Mouse (Mus musculus) brain, embryonic 18.5 days (tissue): ENCODE measurements around the gene Scn10a.

Source experiments
- DNase-seq: peaks from one replicate; pipeline ENCODE4 v3.0.0-alpha.2; 2012; ENCODE audit warnings: low read depth, low spot score

The Scn10a gene

DNA sequence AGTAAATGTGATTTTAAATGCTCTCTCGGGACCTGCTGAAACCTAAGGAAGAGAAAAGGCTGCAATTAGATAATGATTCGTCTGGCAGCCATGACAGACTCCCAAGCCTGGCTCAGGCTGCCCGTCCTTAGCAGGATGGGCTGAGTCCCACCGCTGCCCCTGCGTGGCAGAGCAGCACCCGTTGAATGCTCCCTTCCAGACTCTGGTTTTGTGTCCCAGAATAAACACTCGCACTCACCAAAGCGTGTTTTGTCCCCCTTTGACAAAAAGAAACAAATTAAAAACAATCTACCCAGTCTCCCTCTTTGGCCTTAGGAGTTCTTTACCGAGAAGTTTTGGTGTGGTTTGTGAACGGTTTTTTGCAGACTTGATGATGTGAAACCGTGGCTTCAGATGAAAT lies at the start of gene Scn10a:
Scn10a (minus strand) TSS at position 101 of the 400 bp plus-strand sequence.
- no peak for DNase-seq

DNA sequence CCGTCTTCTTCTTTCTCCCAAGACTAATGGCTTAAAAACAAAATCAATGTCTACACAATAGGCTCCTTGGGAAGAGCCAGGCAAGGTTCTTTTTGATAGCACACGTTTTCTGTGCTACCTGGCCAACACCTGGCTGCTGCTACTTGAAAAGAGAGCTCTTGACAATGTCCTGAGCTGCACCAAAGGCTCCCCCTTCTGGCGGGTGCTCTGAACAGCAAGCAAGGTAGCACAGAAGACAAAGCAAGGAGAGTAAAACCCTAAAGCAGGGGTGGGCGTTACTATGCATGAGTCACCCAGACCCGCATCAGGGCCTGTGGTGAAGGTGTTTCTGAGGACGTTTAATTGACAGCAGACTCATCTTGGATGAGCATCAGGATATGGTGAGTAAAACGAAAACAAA lies 49.5 kb upstream of the Scn10a start:
- no peak for DNase-seq

DNA sequence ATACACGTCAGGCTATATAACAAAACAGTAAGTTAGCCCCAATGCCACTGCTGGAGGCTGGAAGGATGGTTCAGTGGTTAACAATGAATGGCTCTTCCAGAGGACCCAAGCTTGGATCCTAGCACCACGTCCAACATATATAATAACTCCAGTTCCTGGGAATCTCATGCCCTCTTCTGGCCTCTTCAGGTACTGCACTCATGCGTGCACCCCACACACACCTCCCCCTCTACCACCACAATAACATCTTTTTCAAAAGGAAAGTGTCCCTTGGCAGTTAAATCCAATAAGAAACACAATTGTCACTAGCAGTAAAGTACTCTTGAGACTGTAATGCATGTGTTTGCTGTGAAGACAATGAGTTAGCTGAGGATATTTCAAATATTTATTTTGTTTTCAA lies 41.1 kb upstream of the Scn10a start:
- DNase-seq = no peak

DNA sequence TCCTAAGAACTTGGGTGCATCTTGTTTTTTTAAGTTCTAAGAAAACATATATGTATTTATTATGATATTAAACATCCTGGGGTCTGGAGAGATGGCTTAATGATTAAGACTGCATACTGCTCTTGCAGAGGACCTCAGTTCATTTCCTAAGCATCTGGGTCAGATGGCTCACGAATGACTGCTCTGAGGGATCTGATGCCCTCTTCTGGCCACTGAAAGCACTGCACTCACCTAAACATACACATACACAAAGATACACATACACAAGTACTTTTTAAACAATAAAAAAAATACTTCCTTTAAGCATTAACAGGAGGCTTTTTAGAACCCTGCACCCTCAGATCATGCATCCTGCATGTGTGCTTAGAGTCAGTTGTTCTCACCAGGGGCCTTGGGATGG lies 40.3 kb upstream of the Scn10a start:
- DNase-seq = no peak

DNA sequence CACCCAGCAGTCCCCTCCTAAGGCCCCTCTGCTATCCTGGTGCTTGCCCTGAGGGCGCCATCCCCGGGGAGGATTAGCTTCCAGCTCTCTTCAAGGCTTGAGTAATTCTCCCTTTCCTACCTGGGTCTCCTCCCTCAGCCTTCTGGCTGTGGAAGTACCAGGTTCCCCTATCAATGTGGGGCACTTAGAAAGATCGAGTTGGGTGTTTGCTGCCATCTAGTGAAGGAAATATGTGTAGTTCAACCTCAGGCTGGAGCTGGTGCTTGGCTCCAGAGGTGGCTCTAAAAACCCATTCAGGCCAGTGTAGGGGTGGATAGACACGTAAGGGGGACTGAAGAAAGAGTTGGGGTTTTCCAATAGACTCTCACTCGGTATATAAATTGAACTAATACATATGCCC lies 32.4 kb upstream of the Scn10a start:
- peak; percentile 40 for DNase-seq

DNA sequence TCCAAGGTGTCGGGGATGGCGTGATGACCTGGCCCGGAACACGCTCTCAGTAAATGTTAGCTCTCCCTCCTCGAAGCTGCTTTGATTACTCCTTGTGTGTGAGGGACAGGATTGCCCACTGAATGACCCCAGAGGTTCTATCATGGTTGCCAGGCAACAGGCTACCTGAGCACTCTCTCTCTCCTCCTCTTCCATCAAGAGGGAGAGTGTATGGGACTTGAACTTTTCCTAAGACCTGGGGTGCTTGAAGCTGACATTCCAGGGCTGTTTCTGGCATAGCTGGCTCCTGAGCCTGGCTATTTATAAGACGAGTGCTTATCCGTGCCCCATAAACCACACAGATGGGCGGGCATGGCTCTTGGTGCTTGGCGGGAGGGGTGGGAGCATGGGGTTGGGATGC lies 30.0 kb upstream of the Scn10a start:
- no peak for DNase-seq

DNA sequence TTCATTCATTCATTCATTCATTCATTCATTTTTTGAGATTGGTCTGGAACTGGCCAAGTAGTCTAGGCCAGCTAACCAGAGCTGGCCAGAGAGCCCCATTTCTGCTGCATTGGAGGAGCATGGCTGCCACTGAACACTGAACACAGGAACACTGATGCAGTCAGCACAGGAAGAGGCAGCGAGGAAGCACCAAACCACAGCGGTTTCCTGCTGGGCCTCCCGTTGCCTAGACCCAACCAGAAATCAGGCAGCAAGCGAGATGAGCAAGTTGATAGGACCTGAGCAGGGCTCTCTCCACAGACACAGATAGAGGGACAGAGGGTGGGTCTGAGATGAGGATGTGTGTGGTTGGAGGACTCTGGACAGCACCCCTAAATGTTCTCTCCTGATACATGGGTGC lies 24.8 kb upstream of the Scn10a start:
- DNase-seq = no peak

DNA sequence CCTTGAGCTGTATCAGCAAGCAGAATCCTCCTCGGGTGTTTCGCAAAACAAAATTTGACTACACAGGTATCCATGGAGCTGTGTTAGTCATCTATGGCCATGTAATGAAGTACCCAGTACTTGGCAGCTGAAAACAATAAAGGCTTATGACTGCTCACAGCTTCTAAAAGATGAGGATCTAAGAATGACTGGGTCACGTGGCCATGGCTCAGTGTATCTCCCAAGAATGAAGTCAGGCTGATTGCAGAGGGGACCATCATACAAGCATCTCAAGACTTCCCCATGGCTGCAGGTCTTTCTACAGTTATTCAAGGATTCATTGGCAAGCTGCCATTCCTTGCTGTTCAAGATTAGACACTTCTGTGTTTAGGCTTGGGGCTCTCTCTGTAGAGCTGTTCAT lies 24.2 kb upstream of the Scn10a start:
- no peak for DNase-seq

DNA sequence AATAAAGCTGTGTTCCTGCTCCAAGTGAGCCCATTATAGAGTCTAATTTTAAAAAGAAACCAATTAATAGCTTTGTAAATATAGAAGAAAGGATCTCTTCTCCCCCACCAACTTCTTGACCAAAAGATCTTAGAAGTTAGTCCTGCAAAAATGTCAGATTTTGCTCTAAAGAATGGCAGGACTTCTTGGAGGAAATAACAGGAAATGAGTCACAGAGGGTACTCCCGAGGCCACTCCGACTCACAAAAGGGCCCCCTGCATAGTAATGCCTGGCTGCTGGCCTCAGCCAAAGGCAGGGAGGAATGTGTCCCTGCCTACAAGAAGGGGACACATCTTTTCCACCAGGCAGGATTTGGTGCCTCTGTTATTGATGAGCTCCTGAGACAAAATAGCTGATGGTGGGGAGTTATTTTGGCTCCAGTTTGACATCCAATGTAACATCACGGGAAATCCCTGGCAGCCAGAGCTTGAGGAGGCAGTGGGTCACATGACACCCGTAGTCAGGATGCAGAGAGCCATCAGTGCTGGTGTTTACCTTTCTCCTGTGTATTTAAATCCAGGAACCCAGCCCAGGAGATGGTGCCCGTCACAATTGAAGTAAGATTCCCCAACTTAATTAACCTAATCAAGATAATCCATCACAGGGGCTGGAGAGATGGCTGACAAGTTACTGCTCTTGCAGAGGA lies 22.1 kb upstream of the Scn10a start:
- DNase-seq = no peak

DNA sequence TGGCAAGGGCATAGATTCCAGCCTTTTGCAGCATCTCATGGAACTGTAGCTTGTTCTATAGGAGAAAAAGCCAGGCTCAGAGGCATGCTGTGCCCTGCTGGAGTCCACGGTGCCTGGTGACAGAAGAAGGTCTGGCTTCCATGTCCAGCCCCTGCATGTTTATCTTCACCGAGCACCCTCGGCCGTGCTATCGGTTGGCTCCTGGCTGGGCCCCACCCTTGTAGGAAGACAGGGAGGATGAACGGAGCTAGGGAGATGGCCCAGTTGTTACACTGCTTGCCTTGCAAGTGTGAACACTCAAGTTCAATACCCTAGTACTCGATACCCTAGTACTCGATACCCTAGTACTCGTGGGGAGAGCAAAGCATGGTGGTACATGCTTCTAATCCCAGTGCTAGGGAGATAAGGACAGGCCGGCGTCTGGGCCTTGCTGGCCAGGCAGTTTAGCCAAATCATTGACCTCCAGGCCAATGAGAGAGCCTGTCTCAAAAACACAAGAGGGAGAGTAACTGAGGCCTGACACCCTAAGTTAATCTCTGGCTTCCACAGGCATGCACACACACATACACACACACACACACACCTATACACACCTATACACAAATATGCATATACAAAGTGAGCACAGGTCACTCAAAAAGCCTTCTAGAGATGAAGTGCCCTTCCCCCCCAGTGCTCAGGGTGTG lies 9.4 kb upstream of the Scn10a start:
- DNase-seq = no peak

DNA sequence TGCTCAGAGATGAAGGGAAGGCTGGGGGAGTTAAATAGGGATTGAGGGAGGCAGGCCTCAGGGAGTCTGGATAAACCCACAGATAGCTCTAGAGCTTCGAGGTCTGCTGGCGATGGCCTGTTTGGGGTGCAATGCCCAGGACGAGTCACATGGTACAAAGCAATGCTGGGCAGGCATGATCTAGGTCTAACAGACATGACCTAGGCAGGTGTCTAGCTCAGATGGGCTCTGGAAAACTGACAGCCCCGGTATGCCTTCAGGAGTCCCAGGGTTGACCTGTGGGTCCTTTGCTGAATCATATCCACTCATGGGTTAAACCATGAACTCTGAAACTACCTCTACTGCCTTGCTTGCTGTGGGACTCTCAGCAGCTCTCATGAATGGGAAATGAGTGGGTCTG lies 7.9 kb upstream of the Scn10a start:
- DNase-seq = no peak

DNA sequence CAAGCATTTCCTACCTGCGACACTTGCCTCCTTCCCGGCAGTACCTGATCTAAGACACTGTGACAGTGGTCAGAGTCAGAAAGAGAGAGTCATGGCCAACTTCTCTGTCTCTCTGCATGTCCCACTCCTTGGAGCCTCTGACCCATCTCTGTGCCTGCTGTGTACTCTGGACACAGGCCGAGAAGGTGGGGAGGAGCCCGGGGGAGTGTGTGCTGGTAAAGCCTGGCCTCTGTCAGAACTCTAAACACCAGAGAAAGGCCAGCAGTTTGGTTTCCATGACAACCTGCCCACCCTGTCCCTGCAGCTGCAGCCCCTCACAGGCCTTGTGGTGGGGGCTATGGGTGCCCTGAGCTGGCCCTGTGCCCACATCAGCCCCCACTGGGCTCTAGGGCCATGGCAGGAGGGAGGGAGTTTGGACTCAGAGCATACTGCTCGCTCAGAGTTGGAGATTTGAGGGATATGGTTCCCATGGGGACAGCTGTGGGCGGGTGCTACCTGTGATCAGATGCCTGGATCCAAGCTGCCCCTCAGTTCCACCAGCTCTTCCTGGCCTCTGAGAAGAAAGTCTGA lies 6.3 kb upstream of the Scn10a start:
- DNase-seq = no peak

DNA sequence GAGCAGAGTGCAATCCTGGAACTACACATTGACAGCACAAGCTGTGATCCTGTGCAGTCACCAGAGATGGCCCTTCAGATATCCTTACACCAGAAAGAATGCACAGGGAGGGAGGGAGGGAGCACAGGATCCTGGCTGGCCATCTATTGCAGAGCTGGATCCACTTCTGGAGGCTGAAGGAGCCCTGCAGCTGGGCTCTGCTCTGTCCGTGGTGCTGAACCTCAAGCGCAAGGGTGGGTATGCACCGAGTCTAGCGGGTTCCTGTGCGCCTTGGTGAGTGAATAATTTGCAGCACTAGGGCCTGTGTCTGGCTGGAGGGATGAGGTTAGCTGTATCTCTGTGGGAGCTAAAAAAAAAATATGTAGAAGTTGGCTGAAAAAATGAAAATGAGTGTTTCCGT lies 12.4 kb downstream of the Scn10a start:
- no peak for DNase-seq

DNA sequence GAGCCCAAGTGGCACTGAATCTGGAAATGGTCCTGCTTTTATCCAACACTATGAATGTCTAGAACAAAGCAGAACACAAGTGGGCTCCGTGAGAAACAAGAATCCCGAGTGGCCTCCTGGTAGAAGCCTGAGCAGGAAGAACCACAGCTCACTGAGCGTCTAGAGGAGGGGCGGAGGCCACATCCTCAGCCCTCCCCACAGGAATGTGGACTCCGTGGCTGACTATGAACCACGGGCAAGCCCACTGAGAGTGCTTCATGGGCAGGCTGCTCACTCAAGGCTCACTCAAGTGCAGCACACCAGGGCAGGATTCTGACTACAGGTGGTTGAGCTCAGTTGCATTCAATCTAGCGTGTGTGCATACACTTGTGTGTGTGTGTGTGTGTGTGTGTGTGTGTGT lies 27.6 kb downstream of the Scn10a start:
- DNase-seq = no peak

DNA sequence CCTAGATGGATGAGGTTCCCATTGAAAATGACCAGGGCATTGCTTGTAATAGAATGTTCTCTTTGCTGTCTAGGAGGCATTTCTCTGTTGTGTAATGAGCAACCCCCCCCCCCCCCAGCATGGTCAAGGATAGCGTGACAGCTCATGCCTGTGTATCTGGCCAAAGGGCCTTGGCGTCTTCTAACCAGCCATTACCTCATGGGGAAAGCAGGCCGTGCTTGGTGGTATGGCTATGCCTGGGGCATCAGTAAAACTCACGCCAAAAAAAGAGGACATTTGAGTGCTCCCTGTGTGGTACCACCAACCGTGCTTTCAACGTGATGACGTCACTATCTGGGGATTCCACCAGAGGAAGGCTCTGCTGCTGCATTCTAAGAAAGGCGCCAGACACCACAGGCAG lies 28.1 kb downstream of the Scn10a start:
- DNase-seq = no peak

DNA sequence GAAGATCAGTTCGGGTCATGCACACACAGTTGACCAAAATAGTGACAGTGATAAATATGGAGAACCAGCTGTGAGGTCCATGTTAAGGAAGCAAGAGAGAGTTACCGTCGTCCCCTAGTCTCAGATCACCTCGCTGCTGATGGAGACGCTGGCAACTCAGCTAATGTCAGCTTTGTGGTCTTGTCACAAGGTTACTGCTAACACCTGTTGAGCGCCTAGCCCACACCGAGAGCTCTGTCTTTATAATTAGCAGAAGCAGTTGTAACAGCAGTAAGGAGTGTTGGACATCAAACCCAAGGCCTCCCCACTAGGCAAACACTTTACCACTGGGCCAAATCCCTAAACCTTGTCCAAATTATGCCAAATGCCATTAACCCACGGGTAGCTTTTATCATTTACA lies 31.2 kb downstream of the Scn10a start:
- no peak for DNase-seq

DNA sequence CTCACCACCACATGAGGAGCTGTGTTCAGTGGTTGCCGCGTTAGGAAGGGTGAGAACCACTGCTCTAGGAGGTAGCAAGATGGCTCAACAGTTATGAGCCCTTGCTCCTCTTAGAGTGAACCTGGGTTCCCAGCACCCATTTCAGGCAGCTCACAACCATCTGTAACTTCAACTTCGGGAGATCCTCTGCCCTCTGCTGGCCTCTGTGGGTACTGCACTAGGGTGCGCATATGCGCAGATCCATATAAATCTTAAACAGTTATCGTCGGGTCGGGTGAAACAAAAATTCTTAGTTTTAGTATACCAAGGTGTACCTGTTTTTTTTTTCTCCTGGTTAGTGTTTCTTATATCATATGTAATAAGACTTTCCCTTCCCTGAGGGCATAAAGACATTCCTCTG lies 32.9 kb downstream of the Scn10a start:
- DNase-seq = no peak

DNA sequence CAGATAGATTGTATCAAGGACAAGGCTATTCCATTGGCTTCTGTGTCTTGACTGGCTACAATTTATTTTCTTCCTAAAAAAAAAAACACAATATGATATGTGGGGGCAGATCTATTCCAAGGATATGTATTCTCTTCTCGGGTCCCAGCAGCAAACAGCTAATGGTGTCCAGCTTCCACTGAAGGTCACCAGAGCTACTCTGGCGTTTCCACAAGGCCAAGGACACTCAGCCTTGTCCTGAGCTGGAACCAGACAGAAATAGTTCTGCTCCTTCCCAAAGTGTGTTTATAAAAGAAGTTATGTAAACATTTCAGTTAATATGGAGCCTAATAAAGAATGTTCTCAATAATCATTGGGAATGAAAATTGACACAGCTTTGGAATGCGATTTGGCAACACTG lies 38.2 kb downstream of the Scn10a start:
- no peak for DNase-seq

DNA sequence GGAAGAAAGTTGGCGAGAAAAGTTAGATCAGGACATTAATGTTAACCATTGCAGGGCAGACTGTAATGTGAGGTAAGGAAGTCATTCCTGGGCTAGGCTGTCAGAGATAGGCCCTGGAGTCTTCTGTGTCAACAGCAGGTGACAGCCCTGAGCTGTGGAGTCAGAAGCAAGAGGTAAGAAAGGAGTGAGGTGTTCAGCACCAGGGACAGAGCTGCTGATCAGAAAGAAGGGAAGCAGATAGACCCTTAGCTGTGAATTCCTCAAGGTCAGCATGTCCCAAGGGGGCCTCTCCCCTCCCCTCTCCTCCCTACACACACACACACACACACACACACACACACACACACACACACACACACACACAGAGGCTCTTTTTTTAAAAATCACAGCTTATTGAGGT lies 55.0 kb downstream of the Scn10a start:
- DNase-seq = no peak

DNA sequence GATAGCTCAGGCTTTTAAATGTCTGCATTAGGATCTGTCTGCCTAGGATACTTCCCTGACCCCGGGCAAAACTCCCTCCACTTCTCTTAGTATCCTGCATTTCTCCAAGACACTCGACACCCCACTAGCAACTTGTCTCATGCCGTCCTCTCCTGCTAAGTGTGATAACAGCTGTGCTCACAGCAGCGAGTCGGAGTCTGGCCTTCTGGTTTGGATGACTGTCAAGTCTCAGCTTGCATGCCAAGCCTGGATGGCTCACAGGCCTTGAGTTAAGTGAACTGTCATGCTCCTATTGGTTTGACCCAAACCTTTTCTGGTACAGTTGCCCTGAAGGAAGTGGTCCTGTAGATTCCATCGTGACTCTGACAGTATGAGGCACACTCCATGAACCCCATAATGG lies 63.0 kb downstream of the Scn10a start:
- DNase-seq = no peak

DNA sequence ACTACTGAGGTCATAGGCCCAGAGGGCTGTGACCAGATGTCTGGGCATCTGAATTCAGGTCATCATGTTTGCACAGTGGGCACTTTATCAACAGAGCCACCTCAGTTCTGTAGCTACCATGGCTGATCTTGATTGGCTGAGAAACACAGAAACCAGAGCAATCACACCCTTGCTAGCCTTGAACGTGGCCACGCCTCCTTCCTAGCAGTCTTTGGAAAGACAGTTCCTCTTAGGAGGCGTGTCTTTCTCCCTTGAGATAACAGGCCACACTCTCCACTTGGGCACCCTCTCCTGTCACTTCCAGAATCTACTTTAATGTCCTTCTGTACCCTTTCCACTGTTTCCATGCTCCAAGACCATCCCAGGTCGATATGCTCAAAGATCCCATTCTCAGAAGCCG lies 65.4 kb downstream of the Scn10a start:
- DNase-seq = no peak

DNA sequence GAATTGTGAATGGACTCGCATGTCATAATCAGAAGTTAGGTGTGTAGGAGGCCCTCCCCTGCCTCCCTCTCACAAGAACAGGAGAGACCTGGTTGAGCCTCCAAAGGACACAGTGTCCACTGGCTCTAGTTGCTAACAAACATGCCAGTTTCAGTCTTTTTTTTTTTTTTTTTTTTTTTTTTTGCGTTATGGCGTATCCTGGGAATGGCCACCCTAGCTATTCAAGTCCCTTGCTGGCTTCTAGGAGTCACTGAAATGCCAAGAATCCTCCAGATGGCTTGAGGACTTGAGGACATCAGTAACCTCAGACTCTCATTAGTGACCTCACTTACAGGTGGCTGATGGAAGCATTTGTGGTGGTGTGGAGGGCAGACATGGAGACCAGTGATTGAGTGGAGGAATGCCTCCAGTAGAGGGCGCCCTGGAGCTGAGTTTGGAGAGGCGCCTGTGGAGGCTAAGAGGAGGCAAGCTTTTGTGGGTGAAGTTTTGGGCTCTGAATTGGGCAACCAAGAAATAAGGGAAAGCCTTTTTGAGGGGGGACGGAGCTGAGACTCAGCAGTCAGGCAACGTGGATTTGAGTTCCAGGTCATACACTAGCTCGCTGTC lies 72.1 kb downstream of the Scn10a start:
- DNase-seq = no peak

DNA sequence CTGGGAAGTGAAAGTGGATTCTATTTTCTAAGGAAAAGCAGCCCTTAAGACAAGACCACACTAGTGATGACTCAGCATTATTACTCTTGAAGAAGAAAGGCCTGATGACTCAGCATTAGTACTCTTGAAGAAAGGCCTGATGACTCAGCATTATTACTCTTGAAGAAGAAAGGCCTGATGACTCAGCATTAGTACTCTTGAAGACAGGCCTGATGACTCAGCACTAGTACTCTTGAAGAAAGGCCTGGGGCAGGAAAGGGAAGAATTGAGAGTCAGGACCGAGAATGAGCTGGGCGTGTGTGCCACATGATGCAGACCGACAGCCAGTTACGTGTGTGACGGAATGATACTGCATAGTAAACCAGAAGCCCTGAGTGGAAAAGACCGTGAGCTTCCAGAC lies 77.1 kb downstream of the Scn10a start:
- DNase-seq = no peak
